Comparison of ENCODE assay signal across 19 mouse cellular contexts in genomic region chr7:18555751-18556150, GRCm38 (mm10). TPM values are rescaled to one million over a fixed set of nuclear protein-coding genes. Genes with fewer than 3 reads are reported as not detected.
"Had no signal": no experiment of that assay in that cellular context is flagged by ENCODE, and none has a peak within 500 bp of the region (broad histone marks: within the 10 kb centered on the region; RNA-seq: fewer than 3 reads in every experiment).

No protein-coding gene starts in this region.

RNA-seq across cellular contexts. Expression of gene Psg27, which starts 11.4 kb away (rescaled TPM):
- polyA plus RNA-seq: cortical plate, adult 2 months; embryonic facial prominence, embryonic 10.5 days; embryonic facial prominence, embryonic 11.5 days; embryonic facial prominence, embryonic 12.5 days; embryonic facial prominence, embryonic 13.5 days; embryonic facial prominence, embryonic 14.5 days; embryonic facial prominence, embryonic 15.5 days; erythroblast, embryonic 14.5 days; forebrain, embryonic 10.5 days; forebrain, embryonic 11.5 days; forebrain, embryonic 12.5 days; forebrain, embryonic 13.5 days; forebrain, embryonic 14.5 days; forebrain, embryonic 15.5 days; forebrain, embryonic 16.5 days; forebrain, postnatal 0 days; gonadal fat pad, adult 2 months; heart, adult 2 months had no signal

RNA-seq across cellular contexts. Expression of gene Psg25, which starts 23.7 kb away (rescaled TPM):
- polyA plus RNA-seq: cerebellum, adult 2 months; cortical plate, adult 2 months; embryonic facial prominence, embryonic 10.5 days; embryonic facial prominence, embryonic 11.5 days; embryonic facial prominence, embryonic 12.5 days; embryonic facial prominence, embryonic 13.5 days; embryonic facial prominence, embryonic 14.5 days; embryonic facial prominence, embryonic 15.5 days; erythroblast, embryonic 14.5 days; forebrain, embryonic 10.5 days; forebrain, embryonic 11.5 days; forebrain, embryonic 12.5 days; forebrain, embryonic 13.5 days; forebrain, embryonic 14.5 days; forebrain, embryonic 15.5 days; forebrain, embryonic 16.5 days; forebrain, postnatal 0 days; gonadal fat pad, adult 2 months; heart, adult 2 months had no signal
